Mouse (Mus musculus) liver, adult 2 months (tissue): ENCODE data around the gene Tbx1.

Source experiments
- CTCF ChIP-seq: fragments of 200-500 bp; IDR thresholded peaks from 2 replicates; pipeline ENCODE4 v1.5.1; 2011; ENCODE audit warnings: low read depth, low read length, control low read depth
- POLR2A ChIP-seq: fragments of 200-500 bp; IDR thresholded peaks from 2 replicates; pipeline ENCODE4 v1.6.1; 2011; ENCODE audit warnings: low read length, control low read depth; ENCODE audit not compliant: insufficient read depth; ENCODE audit errors: extremely low read depth

DNA sequence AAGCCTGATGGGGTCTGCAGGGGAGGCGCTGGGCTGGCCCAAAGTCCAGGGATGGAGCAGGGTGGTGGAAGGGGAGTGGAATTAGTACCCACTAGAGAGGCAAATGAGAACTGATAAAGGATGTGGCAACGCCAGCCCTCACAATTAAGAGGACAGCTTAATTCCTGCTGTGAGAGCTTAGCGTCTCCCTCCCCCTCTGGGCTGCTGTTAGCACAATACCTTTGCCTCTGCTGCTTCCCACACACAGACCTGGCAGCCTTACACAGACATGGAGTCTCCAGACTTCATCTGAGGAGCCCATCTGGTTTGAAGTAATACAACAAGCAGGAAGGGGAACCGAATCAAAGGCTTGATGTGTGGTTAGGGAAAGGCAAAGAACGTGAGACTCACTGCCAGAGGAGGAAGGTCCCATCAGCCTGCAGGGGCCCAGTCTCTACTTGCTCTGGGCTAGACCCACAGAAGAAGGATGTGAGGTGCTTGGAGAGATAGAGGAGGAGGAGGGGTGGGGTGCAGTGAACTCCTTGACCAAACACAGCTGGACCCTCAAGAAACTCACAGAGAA, 12.8 kb downstream of the Tbx1 start:
- TF ChIP-seq CTCF: no peak
- TF ChIP-seq POLR2A: no peak
